Mouse (Mus musculus): ENCODE measurements around the gene Fam214a.

GRCm38 (mm10) chr9:74915611-74916010 lies 37.1 kb upstream of the Fam214a start:
- no peak for TF ChIP-seq CTCF (IDR thresholded peaks at IDR 0.05; ENCODE audit: extremely low read depth, insufficient read depth, insufficient read length, insufficient replicate concordance)
- no peak for TF ChIP-seq POLR2A (IDR thresholded peaks at IDR 0.05; ENCODE audit: low read depth, low read length)
